Mouse (Mus musculus) embryo, embryonic 10 days (tissue): ENCODE measurements around the gene Megf9.

Source experiments
- DNase-seq: peaks from one replicate; pipeline ENCODE4 v3.0.0-alpha.2; 2015; ENCODE audit warnings: low spot score

Gene Megf9

DNA sequence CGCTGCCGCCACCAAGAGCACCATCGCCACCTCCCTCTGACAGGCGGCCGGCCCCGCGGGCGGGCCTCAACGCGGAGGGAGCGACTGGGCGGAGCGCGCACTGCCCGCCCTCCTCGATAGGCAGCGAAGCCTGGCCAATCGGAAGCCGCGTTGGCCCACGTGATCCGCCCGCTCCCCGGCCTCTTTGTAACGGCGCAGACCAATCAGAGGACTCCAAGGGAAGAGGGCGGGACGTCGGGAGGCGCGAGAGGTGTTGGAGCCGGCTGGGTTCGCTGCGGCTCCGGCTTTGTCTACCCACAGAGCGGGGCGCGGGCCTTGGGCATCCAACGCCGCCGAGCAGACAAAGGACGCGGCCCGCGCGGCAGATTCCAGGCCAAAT is at the start of gene Megf9:
TSS of gene Megf9 (minus strand) at position 105 of the 379 bp plus-strand sequence.
- peak; percentile 99 for DNase-seq

DNA sequence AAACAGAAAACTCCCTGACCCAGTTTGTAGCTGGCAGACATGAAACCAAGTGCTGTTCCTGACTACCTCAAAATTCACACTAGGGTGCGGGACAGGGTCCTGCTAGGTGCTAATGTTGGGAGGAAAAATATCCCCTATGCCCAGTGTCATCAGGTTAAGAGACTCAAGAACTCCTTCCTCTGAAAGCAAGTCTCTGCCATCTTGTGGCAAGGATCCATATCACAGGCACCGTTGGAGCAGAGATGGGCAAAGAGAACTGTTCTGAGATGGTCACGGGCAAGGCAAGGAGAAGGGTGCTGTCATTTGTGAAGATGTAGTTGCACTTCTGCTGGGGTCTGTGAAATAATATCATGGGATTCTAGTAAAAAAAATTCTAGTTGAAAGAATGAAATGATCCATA is 44.9 kb upstream of the Megf9 start:
- DNase-seq = peak; percentile 54

DNA sequence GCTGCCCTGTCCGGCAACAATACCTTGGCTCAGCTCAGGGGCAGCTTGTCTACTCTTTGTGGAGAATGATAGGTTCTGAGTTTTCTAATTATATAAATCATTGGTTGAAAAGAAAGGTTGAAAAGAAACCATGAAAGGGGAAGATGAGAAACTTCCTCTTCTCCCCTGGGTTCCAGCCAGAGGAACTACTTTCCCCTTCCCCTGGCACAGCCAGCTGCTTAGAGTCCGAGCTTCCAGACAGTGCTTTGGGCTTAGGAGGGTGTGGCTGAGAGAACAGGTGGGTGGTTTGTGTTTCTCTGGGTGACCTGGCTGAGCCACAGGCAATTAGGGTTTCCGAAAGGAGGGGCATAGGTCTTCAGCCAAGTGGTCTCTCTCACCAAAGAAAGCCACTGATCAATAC is 43.5 kb upstream of the Megf9 start:
- no peak for DNase-seq

DNA sequence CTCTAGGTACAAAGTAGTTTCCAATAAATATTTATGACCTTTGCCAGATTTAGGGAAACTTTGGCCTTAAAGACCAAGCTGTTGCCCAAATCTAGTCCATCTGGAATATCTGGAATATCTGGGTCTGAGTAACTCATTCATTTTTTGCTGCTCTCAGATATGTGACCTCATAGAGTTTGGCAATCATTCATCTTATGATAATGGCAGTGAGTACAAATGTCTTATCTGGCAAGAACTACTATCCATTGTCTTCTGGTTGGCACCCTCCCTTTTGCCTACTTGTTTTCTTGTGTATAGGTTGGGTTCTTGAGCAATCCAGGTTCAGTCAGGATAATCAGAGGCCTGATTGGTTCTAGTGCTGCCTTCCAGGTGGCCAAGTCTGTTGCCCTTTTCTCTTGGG is 41.3 kb upstream of the Megf9 start:
- no peak for DNase-seq

DNA sequence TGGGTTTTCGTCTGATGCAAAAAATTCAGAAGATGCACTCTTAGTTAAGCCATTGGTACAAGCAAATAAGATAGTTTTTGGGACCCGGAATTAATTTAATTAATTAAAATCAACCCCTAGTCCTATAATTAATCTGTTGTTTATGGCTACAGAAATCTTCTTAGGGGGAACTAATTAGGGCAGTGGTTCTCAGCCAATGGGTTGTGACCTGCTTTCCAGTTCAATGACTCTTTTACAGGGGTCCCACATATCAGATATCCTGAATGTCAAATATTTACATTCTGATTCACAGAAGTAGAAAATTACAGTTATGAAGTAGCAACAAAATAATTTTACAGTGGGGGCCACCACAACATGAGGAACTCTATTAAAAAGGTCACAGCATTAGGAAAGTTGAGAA is 39.1 kb upstream of the Megf9 start:
- no peak for DNase-seq

DNA sequence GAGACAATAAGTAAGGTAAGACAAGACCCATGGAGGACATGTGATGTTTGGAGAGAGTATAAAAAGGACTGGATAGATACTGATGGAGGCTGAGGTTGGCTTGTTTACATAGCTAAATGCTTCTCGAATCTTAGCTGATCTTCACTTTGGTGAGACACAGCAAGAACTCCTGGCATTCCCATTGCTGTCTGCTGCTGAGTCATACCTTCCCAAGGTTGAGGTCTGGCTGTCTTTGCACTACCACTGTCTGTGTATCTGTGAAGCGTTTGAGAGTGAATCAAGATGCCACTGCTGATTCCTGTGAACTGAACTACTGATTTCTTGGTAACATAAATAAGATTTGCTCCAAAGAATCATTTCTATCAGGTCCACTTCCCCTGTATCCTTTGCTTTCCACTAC is 19.1 kb upstream of the Megf9 start:
- DNase-seq = no peak

DNA sequence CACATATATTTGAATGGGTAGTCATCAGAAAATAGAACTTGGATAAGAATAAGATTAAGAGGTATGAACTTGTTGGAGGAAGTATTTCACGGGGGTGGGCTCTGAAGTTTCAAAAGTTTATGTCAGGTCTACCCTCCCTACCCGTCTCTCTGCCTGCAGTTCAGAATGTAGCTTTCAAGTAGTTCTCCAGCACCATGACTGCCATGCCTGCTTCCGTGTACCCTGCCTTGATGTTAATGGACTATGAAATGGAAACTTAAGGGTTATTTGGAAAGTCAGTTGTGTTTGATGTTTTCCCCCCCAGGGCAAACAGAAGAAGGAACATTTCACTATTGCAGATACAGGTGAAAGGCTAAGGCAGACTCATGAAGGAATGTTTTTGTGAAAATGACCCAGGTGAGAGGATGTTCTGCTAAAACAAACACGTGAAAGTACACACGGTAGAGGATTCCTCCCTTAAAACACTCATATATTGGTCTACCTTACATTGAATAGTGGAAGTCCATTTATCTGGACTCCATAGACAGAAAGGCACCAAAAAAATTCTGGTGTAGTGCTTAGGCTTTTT is 18.5 kb upstream of the Megf9 start:
- DNase-seq = no peak

DNA sequence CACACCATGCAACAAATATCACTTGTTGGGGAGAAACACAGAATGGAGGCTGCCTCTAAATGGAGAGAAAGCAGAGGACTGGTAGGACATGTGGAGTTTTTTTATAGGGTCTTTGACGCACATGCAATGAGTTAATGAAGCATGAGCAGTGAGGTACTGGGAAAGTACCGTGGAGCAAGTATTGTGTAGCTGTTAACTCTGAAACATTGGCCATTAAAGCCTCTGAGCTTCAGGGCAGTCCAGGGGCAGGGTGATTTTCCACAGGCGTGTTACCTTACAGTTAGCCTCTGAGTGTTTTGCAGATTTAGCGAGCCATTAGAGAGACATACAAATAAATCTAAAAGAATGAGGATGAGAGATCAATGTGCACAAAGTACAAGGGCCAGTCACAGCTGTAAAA is 17.3 kb upstream of the Megf9 start:
- DNase-seq = no peak

DNA sequence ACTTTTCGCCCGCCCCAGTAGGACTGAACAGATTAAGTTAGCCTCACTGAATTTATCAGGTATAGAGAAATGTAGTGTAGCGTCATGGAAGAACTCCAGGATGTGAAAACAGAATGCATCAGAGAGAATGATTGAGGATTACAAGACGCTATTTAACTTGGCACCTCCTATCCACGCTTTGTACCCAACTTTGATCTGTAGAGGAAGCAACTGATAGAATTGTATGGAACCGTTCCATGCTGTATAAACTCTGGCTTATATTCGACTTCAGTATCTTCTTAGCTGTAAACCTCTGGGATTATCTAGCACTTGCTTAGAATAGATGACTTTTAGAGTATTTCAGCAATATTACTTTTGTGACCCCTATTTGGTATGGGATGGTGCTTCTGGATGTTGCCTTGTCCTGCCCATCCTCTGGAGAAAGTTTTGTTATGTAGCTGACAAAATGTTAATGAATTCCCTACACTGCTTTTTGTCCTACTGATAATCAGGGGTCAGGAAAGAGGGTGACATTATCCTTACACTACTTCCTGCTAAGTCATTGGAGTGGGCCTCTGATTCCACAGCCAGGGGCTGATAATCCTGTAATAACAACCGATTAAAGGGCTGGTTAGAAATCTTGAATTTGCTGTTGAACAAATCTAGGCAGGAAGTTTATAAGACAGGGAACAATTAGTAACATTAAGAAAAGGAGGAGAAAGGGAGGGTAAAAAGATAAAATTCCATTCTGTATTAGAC is 12.8 kb upstream of the Megf9 start:
- no peak for DNase-seq

DNA sequence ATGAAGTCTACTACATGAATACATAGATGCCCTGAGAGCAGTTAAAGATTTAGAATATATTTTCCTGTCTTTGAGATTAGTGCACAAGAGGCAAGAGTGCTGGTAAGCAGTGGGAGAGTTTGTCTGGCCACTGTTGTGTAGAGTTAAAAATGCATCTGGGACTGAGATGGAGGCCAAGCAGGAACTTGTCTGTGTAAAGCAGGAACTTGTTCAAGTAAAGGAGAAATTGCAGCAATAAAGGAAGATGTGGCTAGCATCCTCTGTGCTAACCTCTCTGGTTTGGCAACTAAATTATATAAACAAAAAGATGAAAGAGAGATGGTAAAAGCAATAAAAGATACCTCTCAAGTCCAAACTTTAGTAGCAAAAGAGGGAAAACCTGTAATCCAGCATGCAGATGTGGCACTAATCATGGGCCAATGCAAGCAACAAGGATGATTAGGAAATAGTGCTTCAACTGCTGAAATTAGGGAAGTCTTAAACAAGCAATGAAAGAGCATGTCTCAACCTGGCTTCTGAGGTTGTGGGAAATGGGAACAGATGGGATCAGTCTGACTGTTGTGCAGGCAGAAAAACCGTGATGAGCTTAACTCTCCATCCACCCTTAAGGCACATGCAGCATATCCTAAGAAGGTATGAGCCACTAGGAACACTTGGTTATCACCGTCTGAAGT is 11.2 kb upstream of the Megf9 start:
- DNase-seq = no peak

DNA sequence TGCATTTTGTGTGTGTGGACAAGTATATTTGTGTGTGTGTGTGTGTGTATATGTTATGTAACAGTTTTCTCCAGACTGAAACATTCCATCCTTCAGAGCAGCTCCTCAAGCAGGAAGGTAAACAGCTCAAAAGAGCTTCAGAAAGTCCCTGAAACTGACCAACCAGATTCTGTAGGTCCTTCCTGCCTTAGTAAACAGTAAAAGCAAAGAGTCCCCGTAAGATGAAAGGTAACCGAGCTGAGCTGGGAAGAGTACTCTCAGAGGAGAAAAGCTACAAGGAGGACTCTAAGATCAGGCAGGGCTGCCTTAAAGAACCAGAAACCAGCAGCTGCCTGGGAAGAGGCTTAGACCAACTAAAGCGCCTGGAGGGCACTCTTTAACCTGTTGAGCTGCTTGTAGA is 9.6 kb upstream of the Megf9 start:
- no peak for DNase-seq

DNA sequence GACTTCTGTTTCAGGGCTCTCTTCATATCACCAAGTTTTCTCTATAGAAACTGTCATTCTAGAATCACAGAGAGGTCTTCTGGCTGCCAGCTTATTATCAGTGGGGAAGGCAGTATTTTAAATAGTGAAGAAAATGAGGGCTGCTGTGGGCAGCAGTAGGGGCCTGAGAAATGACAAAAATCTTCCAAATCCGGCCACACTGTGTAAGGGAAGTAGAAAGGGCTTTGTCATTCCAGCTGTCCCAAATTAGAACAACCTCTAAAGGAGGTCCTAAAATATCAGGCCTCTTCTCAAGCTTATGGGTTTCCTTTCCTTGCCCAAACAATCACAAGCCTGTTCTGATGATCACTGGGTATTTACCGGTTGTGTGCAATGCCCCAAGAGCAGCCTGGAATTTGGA is 7.6 kb upstream of the Megf9 start:
- no peak for DNase-seq

DNA sequence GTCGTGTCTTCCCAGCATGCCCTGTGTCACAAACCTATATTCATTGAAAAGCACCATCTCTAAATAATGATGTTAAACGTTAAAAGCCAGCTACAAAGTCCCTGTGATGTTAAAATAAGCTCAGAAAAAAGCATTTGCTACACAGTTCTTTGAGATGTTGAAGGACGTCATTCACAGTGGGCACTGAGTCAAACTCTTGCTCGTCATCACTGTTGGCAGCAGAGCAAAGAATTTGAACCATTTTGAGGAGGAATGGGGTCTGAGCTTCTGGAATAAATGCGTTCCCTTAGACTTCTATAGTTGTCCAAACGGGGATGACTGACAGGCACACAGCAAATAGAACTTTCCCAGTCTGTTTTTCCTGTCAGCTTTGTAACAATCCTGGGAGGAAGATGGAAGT is 5.9 kb upstream of the Megf9 start:
- DNase-seq = no peak

DNA sequence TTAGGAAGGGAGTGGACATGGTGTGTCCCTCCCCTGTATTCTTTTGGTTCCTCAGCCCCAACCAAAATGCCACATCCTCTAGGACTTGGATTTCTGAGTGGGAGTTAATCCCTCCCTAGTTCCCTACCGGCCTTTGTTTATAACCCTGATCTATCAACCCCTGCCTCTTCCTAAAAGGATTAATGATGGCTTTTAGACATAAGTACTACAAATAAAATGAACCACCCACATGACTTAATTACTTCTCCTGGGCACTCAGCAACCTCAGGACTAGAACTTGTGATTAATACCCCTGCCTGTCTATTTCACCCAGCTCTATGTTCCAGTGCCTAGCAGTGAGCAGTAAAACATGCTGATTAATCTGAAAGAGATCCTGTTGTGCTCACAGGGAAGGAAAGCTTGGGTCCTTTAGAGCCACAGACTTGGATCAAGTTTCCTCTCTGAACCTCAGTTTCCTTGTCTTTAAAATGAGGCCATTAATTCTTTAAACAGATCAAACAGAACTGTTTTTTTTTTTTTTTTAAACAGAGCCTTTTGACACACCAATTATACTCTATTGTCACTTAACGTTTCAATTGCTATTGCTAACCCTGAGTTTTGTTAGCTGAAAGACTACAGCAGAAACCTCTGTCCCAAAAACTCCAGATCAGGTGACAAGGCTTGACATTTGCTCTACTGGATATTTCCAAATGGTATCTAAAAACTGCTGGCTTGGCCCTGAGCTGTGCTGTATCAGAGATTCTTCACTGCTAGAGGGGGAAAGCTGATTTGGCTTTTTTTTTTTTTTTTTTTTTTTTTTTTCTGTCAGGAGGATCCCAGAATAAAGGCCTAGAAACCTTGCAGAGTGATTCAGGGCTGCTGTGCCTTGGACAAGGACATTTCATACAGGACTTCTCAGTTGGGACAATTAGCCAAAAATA is 2.1 kb upstream of the Megf9 start:
- DNase-seq = peak; percentile 46

DNA sequence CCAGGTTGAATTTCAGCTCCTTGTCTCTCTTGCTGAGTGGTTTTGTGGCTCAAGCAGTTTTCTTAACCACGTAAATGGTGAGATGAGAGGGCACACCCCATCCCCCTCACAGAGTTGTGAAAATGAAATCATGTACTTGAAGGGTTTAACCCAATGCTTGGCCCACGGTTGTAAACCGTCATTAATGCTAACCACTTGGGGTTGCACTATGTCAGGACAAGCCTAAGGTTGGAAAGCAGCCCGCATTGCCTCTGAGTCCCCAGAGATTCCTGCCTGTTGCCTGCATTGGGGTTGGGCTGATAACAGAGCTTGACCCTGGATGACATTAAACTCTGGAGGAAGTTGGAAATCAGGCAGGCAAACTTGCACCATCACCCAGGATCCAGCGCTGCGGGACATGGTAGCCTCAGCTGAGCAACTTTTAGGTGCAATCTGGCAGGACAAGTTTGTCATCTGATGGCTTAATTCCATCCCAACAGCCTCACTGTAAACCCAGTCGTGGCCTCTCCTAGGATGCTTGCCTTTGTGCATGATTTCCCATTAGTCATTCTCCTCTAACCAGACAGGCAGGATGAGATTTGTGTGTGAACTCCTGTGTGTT is 1.0 kb upstream of the Megf9 start:
- DNase-seq = peak; percentile 57

DNA sequence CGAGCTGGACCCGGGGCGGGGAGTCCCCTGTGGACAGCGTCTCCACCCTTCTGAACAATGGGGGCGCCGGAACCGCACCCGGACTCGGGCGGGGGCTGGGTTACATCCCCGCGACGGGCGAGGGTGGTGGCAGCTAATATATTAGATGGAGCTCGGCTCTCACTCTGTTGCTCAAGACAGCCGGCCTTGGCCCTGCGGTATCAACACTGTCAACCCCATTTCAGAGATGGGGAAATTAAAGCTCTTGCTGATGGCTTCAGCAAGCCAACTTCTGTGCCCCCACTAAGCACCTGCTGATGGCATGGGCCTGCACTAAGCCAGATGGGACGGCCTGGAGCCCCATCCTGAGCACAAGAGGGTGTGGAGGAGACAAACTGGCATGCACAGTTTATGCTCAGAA is 494 bp upstream of the Megf9 start:
- DNase-seq = no peak

DNA sequence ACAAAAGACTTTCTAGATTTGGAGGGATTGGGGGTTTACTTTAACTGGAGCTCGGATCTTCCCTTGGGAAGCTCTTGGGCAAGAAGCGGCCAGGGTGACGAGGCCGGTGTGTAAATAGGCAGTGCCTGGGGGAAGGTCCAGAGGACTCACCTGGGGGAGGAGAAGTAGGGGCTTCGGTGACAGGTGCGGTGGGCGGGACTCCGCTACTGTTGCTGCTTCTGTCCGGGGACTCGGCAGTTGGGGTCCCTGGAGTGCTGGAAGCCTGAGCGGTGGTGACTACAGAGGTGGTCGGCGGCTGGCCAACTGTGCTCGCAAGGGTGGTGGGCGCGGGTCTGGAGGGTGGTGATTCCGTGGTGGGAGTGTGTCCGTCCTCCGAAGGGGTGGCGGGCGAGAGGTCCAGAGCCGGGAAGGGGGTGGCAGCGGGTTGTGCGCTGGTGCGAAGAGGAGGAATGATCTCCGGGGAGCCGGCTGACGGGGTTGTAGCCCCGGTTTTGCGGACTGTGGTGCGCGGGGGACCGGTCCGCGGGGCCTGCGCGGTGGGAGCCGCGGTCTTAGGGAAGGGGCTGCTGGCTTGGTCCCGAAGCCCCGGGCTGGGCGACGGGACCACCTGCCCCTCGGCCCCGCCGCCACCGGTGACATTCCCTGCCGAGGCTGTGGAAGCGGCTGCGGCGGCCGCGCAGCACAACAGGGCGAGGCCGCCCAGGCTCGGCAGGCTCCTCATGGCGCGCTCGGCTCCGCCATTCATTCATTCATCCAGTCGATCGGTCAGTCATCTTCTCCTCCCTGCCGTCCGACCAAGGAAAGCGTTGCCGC is 511 bp downstream of the Megf9 start:
- peak; percentile 20 for DNase-seq

DNA sequence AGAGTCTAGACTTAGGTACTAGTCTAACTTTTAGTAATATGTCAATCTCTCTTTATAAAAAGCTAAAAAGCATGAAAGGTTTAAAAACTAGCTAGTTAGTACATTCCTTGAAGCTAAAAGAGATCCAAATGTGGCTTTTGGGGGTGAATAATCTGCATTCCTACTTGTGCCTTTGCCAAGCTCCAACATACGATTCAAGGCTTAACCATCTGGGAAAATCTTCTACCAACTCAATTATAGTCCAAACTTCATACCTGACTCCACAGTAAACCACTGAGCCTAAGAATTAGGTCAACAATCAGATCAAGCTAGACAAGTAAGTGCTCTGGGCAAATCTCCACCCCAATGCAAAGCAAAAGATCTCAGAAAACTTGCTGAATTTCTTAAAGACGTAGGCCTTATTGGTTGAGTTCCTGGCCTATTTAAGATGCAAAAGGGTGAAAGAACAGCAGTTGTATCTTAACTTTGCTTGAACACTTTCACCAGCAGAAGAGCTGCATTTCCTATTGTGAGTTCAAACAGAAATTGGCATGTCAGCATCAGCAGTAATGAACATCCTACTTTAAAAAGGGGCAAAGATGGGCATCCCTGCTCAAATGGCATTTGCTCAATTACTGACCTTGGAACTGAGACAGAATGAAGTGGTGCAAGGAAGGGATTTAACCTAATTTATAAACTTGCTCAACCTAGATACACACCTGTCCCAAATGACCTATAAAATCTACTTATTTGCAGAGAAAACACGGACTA is 1.6 kb downstream of the Megf9 start:
- no peak for DNase-seq

DNA sequence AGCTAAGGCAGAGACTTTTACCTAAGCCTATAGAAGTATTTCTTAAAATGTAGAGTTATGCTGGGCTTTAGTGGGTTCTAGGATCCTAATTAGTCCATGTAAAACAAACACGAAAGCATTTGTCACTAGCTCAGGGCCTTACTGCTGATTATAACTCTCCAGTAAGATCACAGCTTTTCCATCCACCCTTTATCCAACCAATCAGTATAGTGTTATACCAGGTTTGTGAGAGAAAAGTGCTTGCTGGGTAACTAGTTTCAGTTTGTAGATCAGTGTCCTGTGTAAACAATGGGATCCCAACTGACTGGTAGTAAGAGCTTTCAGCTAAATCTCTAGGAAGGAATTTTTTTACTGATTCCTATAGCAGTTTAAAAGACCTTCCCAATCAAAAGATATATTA is 3.8 kb downstream of the Megf9 start:
- no peak for DNase-seq

DNA sequence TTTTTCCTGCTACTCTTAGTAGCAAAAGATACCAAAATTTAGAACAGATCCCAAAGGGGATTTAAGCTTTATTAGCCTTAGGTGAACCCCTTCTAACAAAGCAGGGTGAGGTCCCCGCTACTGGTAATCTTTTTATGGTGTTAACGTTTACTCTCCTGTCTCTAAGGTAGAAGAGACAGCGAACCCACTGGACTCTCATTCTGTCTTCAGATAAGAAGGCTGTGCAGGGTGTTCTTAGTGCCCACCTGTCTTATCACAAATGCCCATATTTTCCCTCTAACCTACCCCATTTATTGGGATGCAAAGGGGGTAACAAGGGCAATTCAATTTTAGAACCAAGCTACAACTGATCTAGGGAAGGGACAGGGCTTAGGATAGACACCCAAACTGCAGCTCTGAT is 6.2 kb downstream of the Megf9 start:
- no peak for DNase-seq

DNA sequence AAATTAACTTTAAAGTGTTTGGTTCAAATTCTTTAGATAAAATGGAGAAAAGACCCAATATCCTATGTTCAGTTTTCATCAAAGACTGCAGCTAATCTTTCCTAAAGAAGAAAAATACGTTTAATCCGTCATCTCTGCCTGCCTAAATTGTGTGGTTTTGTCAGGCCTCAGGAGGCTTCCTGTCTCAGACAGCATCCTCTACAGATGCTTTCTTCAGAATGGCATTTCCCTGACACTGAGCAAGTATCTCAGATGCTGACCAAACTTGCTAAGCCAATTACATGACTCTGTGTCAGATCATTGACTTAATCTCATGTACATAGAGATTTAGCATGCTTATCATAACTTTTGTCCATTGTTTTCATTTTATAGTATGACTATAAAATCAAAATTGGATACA is 11.4 kb downstream of the Megf9 start:
- DNase-seq = no peak
